Mouse (Mus musculus): ENCODE measurements at regions not wholly inside any gene's neighbourhood (a gene's known extent, or its start where the extent isn't known, plus 50 kb on each side); places are given as distances from the start of the nearest gene placed in this dataset.

DNA sequence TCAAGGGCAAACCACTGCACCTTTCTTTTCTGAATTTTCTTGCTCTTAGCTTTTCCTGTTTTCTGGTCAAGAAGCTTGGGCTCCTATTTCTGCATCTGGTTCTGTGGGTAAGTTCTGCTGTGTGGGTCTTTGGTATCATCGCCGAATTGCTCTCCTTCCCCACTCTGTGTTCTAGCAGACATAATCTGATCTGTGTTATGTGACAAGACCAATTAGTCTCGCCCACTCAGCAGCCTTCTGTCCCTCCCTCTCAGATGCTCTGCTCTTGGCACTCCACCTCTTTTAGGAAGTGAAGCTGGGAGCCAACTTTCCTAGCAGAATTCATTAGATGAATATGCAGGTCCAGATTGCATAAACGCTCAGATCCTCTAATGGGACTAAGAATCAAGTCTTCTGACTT, 603.5 kb downstream of the Iqcm start:
- TF ChIP-seq GATA1 (IDR thresholded peaks at IDR 0.05; ENCODE audit: borderline replicate concordance, low read length) (no peak), CTCF (IDR thresholded peaks at IDR 0.05; ENCODE audit: low read depth, low read length) (no peak), POLR2AphosphoS5 (IDR thresholded peaks at IDR 0.05; ENCODE audit: insufficient replicate concordance, low read depth, low read length) (no peak), TAL1 (conservative IDR thresholded peaks at IDR 0.05; ENCODE audit: low read depth, low read length) (no peak), GATA2 (IDR thresholded peaks at IDR 0.05; ENCODE audit: borderline replicate concordance, low read depth, low read length) (no peak)
